Mouse (Mus musculus): ENCODE measurements around the gene Ppm1j. TPM values are rescaled to one million over a fixed set of nuclear protein-coding genes. Genes with fewer than 3 reads are reported as not detected.

Ppm1j gene
- total RNA-seq, 4 experiments from 2014 or later, result 3.9 to 12.9 (median 9.3) TPM

GRCm38 (mm10) chr3:104815346-104815745 lies 34.5 kb downstream of the Ppm1j start:
- no peak for DNase-seq

DNA sequence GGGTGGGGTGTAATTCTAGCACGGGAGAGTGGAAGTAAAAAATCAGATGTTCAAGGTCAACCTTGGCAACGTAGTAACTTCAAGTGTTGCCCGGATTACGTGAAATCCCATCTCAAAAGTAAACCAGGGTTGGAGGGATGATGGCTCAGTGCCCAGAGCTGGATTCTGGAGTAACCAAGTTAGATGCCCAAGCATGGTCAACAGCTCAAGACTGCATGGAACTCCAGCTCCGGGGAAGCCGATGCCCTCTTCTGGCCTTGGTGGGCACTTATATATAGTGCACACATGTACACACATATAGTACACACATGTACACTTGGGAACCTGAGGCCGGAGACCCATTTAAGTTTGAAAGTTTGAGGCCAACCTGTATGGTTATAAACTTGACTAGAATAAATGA lies 35.3 kb downstream of the Ppm1j start:
- no peak for DNase-seq

GRCm38 (mm10) chr3:104817481-104817990 lies 36.7 kb downstream of the Ppm1j start:
- peak; percentile 42 for DNase-seq

- DNase-seq, result peak; percentile 62
Observed at GRCm38 (mm10) chr3:104817991-104818748, 37.3 kb downstream of the Ppm1j start, which contains the start of gene Mov10. TSS of gene Mov10 (minus strand) at chr3:104818563.

- DNase-seq, result no peak
Observed at GRCm38 (mm10) chr3:104818749-104819134, 37.9 kb downstream of the Ppm1j start.

GRCm38 (mm10) chr3:104820426-104820825 lies 39.6 kb downstream of the Ppm1j start:
- no peak for DNase-seq

GRCm38 (mm10) chr3:104822413-104822812 lies 41.6 kb downstream of the Ppm1j start:
- DNase-seq, result no peak

Other genes with a start within 250 kb of the Ppm1j start
- 10 to 100 TPM; 17.5 to 29.1 (median 23.5) TPM for gene Slc16a1, start 142.4 kb upstream of the Ppm1j start, total RNA-seq (2022)
- gene Fam19a3, start 784 bp downstream of the Ppm1j start, total RNA-seq (2022), result 1 to 10 TPM in 2 of 4 experiments, under 1 TPM in 2; 0.52 to 2.2 (median 1.1) TPM
- gene Rhoc, start 7.3 kb downstream of the Ppm1j start, total RNA-seq (2022), result 100 to 1,000 TPM; 116 to 131 (median 124) TPM
- 10 to 100 TPM; 19.8 to 26.6 (median 23.7) TPM for gene Mov10, start 37.5 kb downstream of the Ppm1j start, total RNA-seq (2022)
- 10 to 100 TPM; 40.4 to 54.6 (median 43.9) TPM for gene St7l, start 82.9 kb downstream of the Ppm1j start, total RNA-seq (2022)
- 10 to 100 TPM; 59.2 to 71.1 (median 63.4) TPM for gene Capza1, start 83.4 kb downstream of the Ppm1j start, total RNA-seq (2022)
- 10 to 100 TPM; 21.8 to 30.9 (median 26.2) TPM for gene Wnt2b, start 180.9 kb downstream of the Ppm1j start, total RNA-seq (2022)